Mouse (Mus musculus) myocyte (in vitro differentiated cells): ENCODE data around the gene Ccl4.

ENCODE experiments used
- CEBPB ChIP-seq: IDR thresholded peaks from 2 replicates; pipeline ENCODE4 v1.6.1; 2011; ENCODE audit warnings: mild to moderate bottlenecking, moderate library complexity; ENCODE audit not compliant: poor library complexity, insufficient read depth, severe bottlenecking
- E2F4 ChIP-seq: IDR thresholded peaks from one replicate; pipeline ENCODE4 v1.6.1; 2011; ENCODE audit warnings: mild to moderate bottlenecking, control low read depth, moderate library complexity; ENCODE audit not compliant: insufficient read depth
- POLR2A ChIP-seq: IDR thresholded peaks from one replicate; pipeline ENCODE4 v1.6.1; 2011; ENCODE audit warnings: low read depth, mild to moderate bottlenecking, control low read depth, moderate library complexity; ENCODE audit not compliant: insufficient read length
- USF1 ChIP-seq: IDR thresholded peaks from one replicate; pipeline ENCODE4 v1.6.1; 2011; ENCODE audit warnings: low read depth, mild to moderate bottlenecking, control low read depth, moderate library complexity

GRCm38 (mm10) chr11:83645521-83645920 is 16.9 kb upstream of the Ccl4 start, which contains the start of gene Rpl9-ps1:
- TF ChIP-seq POLR2A: no peak
- TF ChIP-seq E2F4: no peak
- no peak for TF ChIP-seq USF1
- no peak for TF ChIP-seq CEBPB
